Comparison of ENCODE assay signal across 8 mouse cellular contexts in the genomic region with DNA sequence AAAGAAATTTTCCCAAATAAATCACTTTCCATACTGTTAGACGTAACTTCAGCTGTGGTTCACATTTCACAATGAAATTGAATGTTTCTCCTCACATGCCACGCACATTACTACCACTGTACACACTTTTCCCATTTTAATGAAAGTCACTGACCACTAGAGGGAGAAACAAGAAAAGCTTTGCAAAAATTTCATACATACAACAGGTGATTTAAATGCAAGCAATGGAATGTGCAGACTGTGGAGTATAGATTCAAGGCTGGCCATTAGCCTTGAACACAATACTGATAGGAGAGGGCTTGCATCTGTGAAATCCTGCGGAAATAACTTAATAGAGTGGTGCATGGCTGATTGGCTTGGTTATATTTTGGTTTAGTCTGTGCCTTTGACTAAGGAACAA. TPM values are rescaled to one million over a fixed set of nuclear protein-coding genes. Genes with fewer than 3 reads are reported as not detected.
DNase-seq lines count a peak whose midpoint lies in the region; ATAC-seq lines count a peak whose summit lies in the region.
"Had no signal": no experiment of that assay in that cellular context is flagged by ENCODE, and none has a peak within 500 bp of the region (broad histone marks: within the 10 kb centered on the region; RNA-seq: fewer than 3 reads in every experiment).

No protein-coding gene starts in this region.

- no peak for ATAC-seq in erythroblast, adult 5-6 weeks (replicated peaks; ENCODE audit: low FRiP score, poor library complexity, severe bottlenecking)

- DNase-seq in layer of hippocampus, adult 9-10 months (ENCODE audit: low spot score) = peak; percentile 21
- DNase-seq in layer of hippocampus, adult 9-11 months = no peak
- peak; percentile 46 for DNase-seq in MN1 (ENCODE audit: low spot score)
- peak; percentile 41 for DNase-seq in embryo, embryonic 10 days (ENCODE audit: low spot score)
- peak; percentile 35 for DNase-seq in naive thymus-derived CD4-positive, alpha-beta T cell, adult 2 months (ENCODE audit: low read depth)
- no peak for DNase-seq in ovary, postnatal 14 days (ENCODE audit: low spot score)
- DNase-seq: right cerebral cortex, postnatal 14 days had no signal

RNA-seq across cellular contexts. Expression of a gene that starts 10.5 kb away (rescaled TPM):
- not detected in 2 replicates for total RNA-seq in erythroblast, adult 5-6 weeks (2015; ENCODE audit: low replicate concordance)
- total RNA-seq in erythroblast, adult 5-6 weeks (2017; ENCODE audit: low replicate concordance) = not detected in 2 replicates

RNA-seq across cellular contexts. Expression of a gene that starts 32.1 kb away (rescaled TPM):
- total RNA-seq in erythroblast, adult 5-6 weeks (2015; ENCODE audit: low replicate concordance) = 5.4 and 7.7 TPM in 2 replicates
- total RNA-seq in erythroblast, adult 5-6 weeks (2017; ENCODE audit: low replicate concordance) = 5.3 and 5.9 TPM in 2 replicates

RNA-seq across cellular contexts. Expression of a gene that starts 59.2 kb away (rescaled TPM):
- 1.5 TPM in 2 replicates for total RNA-seq in erythroblast, adult 5-6 weeks (2015; ENCODE audit: low replicate concordance)
- not detected in 2 replicates for total RNA-seq in erythroblast, adult 5-6 weeks (2017; ENCODE audit: low replicate concordance)

Comparison
In these comparisons a context has a peak if more than half of its experiments do, and no peak if none do; other contexts are left out.
1. DNase-seq: peak in layer of hippocampus, adult 9-10 months (single experiment), MN1 (single experiment), embryo, embryonic 10 days (single experiment) and naive thymus-derived CD4-positive, alpha-beta T cell, adult 2 months (single experiment); none in layer of hippocampus, adult 9-11 months (single experiment) and ovary, postnatal 14 days (single experiment).